Mouse (Mus musculus): ENCODE results near the gene Cdh12.
"Not testable (repeated sequence)": the region's sequence is repeated elsewhere in the genome, so short reads cannot be mapped to it uniquely, and the experiment has no call there.

Gene Cdh12

GRCm38 (mm10) chr15:20448861-20449663 is at the start of gene Cdh12:
Cdh12 (plus strand) TSS chr15:20449265.
- peak; percentile 29 for DNase-seq (ENCODE audit: inconsistent ontology term)

- DNase-seq (ENCODE audit: inconsistent ontology term) = no peak
These were observed 45.5 kb upstream of the Cdh12 start for GRCm38 (mm10) chr15:20403596-20403995.

GRCm38 (mm10) chr15:20413397-20413796 is 35.7 kb upstream of the Cdh12 start:
- DNase-seq (ENCODE audit: inconsistent ontology term) = no peak

DNA sequence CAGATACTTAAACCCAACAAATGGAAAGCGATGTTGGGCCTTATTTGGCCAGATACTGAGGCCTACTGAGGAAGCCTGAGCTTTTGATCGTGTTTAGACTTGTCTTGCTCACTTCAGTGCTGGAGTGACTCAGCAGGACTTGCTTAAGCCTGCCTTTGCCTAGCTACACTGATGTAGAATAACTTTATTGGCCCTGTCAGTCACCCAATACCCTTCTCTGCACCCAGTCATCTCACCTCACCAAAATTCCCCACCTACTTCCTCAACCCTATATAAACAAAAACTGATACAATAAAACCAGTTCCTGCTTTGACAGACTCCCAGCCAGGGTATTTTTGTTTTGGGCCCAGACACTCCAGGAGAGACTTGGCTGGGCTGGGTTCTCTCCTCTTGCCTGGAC is 12.7 kb upstream of the Cdh12 start:
- no peak for DNase-seq (ENCODE audit: inconsistent ontology term)

- DNase-seq (ENCODE audit: inconsistent ontology term) = no peak
These were observed 1.5 kb downstream of the Cdh12 start for GRCm38 (mm10) chr15:20450558-20450957.

GRCm38 (mm10) chr15:20458508-20458907 is 9.4 kb downstream of the Cdh12 start:
- no peak for DNase-seq (ENCODE audit: inconsistent ontology term)

- DNase-seq (ENCODE audit: inconsistent ontology term) = no peak
These were observed 13.4 kb downstream of the Cdh12 start for GRCm38 (mm10) chr15:20462500-20462899.

GRCm38 (mm10) chr15:20463601-20464000 is 14.5 kb downstream of the Cdh12 start:
- DNase-seq (ENCODE audit: inconsistent ontology term) = no peak

GRCm38 (mm10) chr15:20550979-20551378 is 101.9 kb downstream of the Cdh12 start:
- DNase-seq (ENCODE audit: inconsistent ontology term) = no peak

DNA sequence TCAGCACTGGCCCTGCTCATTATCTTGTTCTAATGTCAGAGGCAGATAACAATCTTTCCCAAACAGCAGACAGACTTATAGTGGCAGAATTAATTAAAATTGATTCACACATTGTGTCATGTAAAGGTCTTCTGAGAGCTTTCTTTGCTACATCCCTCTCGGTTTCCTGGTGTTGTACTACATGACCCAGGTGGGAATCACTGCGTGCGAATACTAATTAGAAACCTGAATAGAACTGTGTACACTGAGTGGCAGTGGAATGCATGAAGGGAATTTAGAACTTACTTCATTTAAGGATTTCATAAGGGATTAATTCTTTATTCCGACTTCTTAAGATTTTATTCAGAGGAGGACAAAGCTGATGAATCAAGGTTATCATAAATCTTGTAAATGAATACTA is 121.9 kb downstream of the Cdh12 start:
- no peak for DNase-seq (ENCODE audit: inconsistent ontology term)

GRCm38 (mm10) chr15:20582567-20583075 is 133.6 kb downstream of the Cdh12 start:
- DNase-seq (ENCODE audit: inconsistent ontology term) = no peak

- DNase-seq (ENCODE audit: inconsistent ontology term) = no peak
These were observed 142.5 kb downstream of the Cdh12 start for GRCm38 (mm10) chr15:20591599-20591998.

DNA sequence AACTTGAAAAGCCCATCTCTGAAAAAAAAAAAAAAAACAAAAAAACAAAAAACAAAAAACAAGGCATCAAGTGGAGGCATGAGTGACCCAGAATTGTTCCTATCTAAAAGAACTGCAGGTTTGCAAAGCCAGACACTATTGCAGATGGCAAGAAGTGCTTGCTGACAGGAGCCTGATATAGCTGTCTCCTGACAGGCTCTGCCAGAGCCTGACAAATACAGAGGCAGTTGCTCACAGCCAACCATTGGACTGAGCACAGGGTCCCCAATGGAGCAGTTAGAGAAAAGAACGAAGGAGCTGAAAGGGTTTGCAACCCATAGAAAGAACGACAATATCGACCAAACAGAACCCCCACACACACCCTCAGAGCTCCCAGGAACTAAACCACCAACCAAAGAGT is 156.7 kb downstream of the Cdh12 start:
- DNase-seq (ENCODE audit: inconsistent ontology term) = not testable (repeated sequence)

DNA sequence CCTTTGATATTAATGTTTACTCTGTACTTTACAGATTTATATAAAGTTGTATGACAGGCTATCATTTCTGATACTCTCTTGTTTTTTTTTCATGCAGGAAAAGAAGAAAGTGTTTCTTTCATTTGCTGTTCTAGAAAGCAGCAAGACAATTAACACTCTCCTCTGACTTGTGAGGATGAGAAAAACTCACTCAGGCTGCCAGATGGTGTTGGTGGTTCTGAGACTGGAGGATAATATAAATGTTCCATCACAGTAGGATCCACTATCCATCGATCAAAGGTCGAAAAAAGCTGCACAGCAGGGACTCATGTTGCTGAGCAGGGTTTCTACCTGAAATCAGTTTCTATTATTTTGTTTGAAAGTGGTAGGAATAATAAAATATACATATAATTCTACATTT is 185.5 kb downstream of the Cdh12 start:
- DNase-seq (ENCODE audit: inconsistent ontology term) = no peak

- DNase-seq (ENCODE audit: inconsistent ontology term) = no peak
These were observed 190.1 kb downstream of the Cdh12 start for GRCm38 (mm10) chr15:20639155-20639554.

GRCm38 (mm10) chr15:20642905-20643414 is 193.9 kb downstream of the Cdh12 start:
- DNase-seq (ENCODE audit: inconsistent ontology term) = no peak

DNA sequence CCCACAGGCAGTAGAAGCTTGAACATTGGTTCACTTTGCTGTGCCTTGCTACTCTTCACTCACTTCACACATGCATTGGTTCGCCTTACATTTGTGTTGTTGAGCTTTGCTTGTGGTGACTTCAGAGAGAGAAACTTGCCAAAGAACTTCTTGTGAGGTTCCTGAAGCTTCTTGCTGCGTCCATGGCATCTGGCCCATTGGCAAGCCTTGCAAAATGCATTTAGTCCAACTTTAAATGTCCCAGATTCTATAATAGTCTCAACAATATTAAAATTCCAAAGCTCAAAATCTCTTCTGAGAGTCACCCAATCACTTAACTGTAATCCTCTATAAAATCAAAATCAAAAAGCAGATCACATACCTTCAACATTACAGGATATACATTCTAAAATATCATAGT is 211.2 kb downstream of the Cdh12 start:
- DNase-seq (ENCODE audit: inconsistent ontology term) = no peak

DNA sequence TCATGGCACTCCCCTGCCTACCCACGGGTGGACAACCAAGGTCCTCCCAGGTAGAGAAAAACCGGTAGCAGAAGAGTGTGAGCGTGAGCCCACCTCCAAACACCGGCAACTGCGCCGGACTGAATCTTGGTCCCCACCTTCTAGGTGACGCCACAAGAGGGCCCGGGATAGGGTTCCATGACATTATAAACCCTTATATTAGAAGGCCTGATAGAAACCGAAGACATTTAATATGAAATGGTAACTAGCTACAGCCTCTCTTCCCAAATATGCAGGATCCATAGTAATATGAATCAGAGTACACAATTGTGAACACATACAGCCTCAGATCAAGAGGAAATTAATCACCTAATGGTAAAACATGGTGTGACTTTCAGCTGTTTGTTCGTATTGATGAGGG is 217.6 kb downstream of the Cdh12 start, which contains the start of gene Acot10:
Gene Acot10, minus strand, starts transcription at position 101 of the 400 bp plus-strand sequence.
- DNase-seq (ENCODE audit: inconsistent ontology term) = no peak

DNA sequence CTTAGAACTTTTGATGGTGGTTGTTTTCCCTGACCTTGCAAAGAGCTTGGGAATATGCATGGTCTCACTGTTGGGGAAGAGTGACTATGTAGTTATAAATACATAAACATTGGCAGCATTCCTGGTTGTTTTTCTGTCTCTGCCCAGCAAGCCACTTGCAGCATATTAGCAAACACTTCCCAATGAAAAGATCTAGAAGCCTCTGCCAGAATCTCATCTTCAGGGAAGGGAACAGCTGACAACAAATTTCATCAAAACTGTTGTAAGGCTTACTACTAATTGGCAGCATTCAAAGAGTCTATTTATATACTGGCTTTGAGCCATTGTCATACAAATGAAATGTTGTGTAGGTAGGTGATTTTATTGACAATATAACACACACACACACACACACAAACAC is 218.3 kb downstream of the Cdh12 start:
- no peak for DNase-seq (ENCODE audit: inconsistent ontology term)

- DNase-seq (ENCODE audit: inconsistent ontology term) = no peak
These were observed 218.9 kb downstream of the Cdh12 start for GRCm38 (mm10) chr15:20667989-20668388.

- not testable (repeated sequence) for DNase-seq (ENCODE audit: inconsistent ontology term)
These were observed 220.4 kb downstream of the Cdh12 start for GRCm38 (mm10) chr15:20669507-20669906.

DNA sequence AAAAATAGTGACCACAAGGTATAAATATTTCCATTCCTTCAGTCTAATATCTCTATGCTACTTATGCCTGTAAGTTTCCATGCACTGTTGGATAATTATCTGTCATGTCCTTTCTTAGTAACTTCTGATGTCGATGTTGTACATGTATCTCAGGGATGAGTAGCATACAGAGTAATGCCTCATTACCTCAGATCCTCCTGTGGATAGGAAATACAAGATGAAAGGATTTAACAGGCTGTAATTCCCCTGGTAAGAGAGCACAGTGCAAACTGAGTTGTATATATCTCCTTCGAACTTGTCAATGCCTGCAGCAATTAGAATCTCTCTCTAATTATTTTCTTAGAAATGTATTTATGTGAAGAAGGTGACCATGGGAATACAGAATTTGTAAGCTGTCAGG is 233.7 kb downstream of the Cdh12 start:
- no peak for DNase-seq (ENCODE audit: inconsistent ontology term)

DNA sequence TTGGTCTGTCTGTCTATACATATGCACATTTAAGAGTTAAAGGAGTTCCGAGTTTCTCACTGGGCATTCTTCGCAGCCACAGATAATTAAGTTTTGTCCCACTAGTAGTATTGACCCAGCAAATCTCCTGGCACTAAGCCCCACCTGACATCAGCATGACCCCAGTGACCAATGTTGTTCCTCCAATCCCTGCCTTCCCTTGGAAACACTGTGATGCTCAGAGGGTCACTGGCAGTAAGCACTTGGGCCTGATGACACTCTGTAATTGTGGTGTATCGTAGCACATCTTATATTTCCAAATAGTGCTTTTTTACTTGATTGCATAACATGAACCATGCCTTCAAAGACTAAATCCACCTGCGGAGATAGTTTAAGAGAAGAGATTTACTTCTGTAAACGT is 235.1 kb downstream of the Cdh12 start:
- DNase-seq (ENCODE audit: inconsistent ontology term) = no peak
